In genomic region chr17:45885461-45886336, GRCm38 (mm10) we compare ENCODE assay signal across 8 mouse cellular contexts.
DNase-seq lines count a peak whose midpoint lies in the region; ATAC-seq and TF ChIP-seq lines count a peak whose summit lies in the region.

No protein-coding gene starts in this region.

- peak overlapping the region; percentile 17 for H3K4me2 ChIP-seq in heart, postnatal 0 days (ENCODE audit: low read depth, low read length)

- H3K4me1 ChIP-seq in heart, postnatal 0 days (ENCODE audit: control insufficient read depth, insufficient read depth), result peaks cover 31% of the 10 kb centered on the region
- H3K4me1 ChIP-seq in limb, embryonic 10.5 days, result peaks cover 56% of the 10 kb centered on the region

- H3K4me3 ChIP-seq in heart, postnatal 0 days (ENCODE audit: low read depth, low read length), result no peak overlapping the region
- H3K4me3 ChIP-seq in limb, embryonic 10.5 days, result peak overlapping the region; percentile 31

- no peak for TF ChIP-seq EP300 in heart, postnatal 0 days (IDR thresholded peaks at IDR 0.05; ENCODE audit: low read depth)

- peak; percentile 52 for DNase-seq in gastrocnemius, postnatal 25 days
- no peak for DNase-seq in gastrocnemius, adult 18-20 months (ENCODE audit: low spot score)
- no peak for DNase-seq in heart, postnatal 0 days (ENCODE audit: low spot score)
- no peak for DNase-seq in limb, embryonic 10.5 days (ENCODE audit: low spot score)
- peak; percentile 54 for DNase-seq in lung, postnatal 10 days
- DNase-seq in spleen, adult 12 weeks (ENCODE audit: low spot score), result no peak
- no peak for DNase-seq in thymus, postnatal 10 days (ENCODE audit: low spot score in 2 of 2)

- TF ChIP-seq CTCF in heart, postnatal 0 days (IDR thresholded peaks at IDR 0.05; ENCODE audit: low read depth), result no peak

- WGBS in heart, postnatal 0 days, result 50% methylated on average over 24 of the region's 24 CpGs
- 45% methylated on average over 24 of the region's 24 CpGs for WGBS in limb, embryonic 10.5 days

- H3K27me3 ChIP-seq in heart, postnatal 0 days (ENCODE audit: control insufficient read depth, insufficient read depth, low read length), result peaks cover 5% of the 10 kb centered on the region; the same call in 1 of the 2 replicates
- H3K27me3 ChIP-seq in limb, embryonic 10.5 days (ENCODE audit: low read depth, poor library complexity, severe bottlenecking), result peaks cover 11% of the 10 kb centered on the region

- ATAC-seq in heart, postnatal 0 days (ENCODE audit: insufficient read depth, low read depth), result no peak
- no peak for ATAC-seq in granulocyte monocyte progenitor cell, adult 5-6 weeks (replicated peaks; ENCODE audit: poor library complexity, severe bottlenecking)

- H3K27ac ChIP-seq in heart, postnatal 0 days (ENCODE audit: low read depth), result peak overlapping the region; percentile 47
- H3K27ac ChIP-seq in limb, embryonic 10.5 days, result peak overlapping the region; percentile 89

- no peak overlapping the region for H3K9ac ChIP-seq in heart, postnatal 0 days (replicated peaks; ENCODE audit: low read depth, low read length)

- no peaks in the 10 kb centered on the region for H3K9me3 ChIP-seq in heart, postnatal 0 days (replicated peaks; ENCODE audit: control insufficient read depth, low read length)
- H3K9me3 ChIP-seq in limb, embryonic 10.5 days (replicated peaks), result no peaks in the 10 kb centered on the region

- no peaks in the 10 kb centered on the region for H3K36me3 ChIP-seq in heart, postnatal 0 days (replicated peaks; ENCODE audit: control insufficient read depth, insufficient read depth, low read length)
- H3K36me3 ChIP-seq in limb, embryonic 10.5 days, result no peaks in the 10 kb centered on the region

Comparison
In these comparisons a context has a peak if more than half of its experiments do, and no peak if none do; other contexts are left out.
1. DNase-seq: peak in gastrocnemius, postnatal 25 days (single experiment) and lung, postnatal 10 days (single experiment); none in gastrocnemius, adult 18-20 months (single experiment), heart, postnatal 0 days (single experiment), limb, embryonic 10.5 days (single experiment), spleen, adult 12 weeks (single experiment) and thymus, postnatal 10 days (0 of 2).